Mouse (Mus musculus): ENCODE data around the gene Cblc.

GRCm38 (mm10) chr7:19800764-19801163 is 4.2 kb upstream of the Cblc start:
- TF ChIP-seq EP300 (IDR thresholded peaks at IDR 0.05; ENCODE audit: insufficient read depth, low read depth, low read length), result no peak
- no peak for TF ChIP-seq POLR2A (IDR thresholded peaks at IDR 0.05; ENCODE audit: insufficient read depth, low read length)
- peak; percentile 79 for TF ChIP-seq CTCF (IDR thresholded peaks at IDR 0.05; ENCODE audit: low read depth, low read length)

Measured in ES-Bruce4 (cell line).